Mouse (Mus musculus) left cerebral cortex, postnatal 10 days (tissue): ENCODE measurements at regions not wholly inside any gene's neighbourhood (a gene's known extent, or its start where the extent isn't known, plus 50 kb on each side); places are given as distances from the start of the nearest gene placed in this dataset.

Source experiments
- DNase-seq, 2 experiments: peaks; one replicate each; pipeline ENCODE4 v3.0.0; 2021 to 2022; ENCODE audit warnings: low spot score in 2 of 2, mixed read lengths in 1 of 2; ENCODE audit errors: extremely low spot score in 1 of 2
- intact Hi-C: fragments of 180-260 bp; cut with DNase I; formaldehyde crosslinking; loops from one replicate; pipeline ENCODE4 v1.15.1; 2025

- DNase-seq: no peak
- intact Hi-C loops: no loop called here
Observed at GRCm38 (mm10) chr12:17601245-17602023, 56.8 kb downstream of the Odc1 start.

GRCm38 (mm10) chr12:17603576-17603975, 59.0 kb downstream of the Odc1 start:
- no peak for DNase-seq
- intact Hi-C loops: no loop called here

GRCm38 (mm10) chr12:17610384-17610783, 65.8 kb downstream of the Odc1 start:
- DNase-seq: no peak
- intact Hi-C loops: no loop called here

- no peak for DNase-seq
- intact Hi-C loops: no loop called here
Observed at GRCm38 (mm10) chr12:17611988-17612387, 67.4 kb downstream of the Odc1 start.

GRCm38 (mm10) chr12:17618300-17618699, 72.4 kb upstream of the Hpcal1 start:
- intact Hi-C loops: loop anchor here (2.0 kb wide), 1 partner anchor 57 kb away; no protein-coding TSS in a partner anchor
- DNase-seq: no peak

- intact Hi-C loops: no loop called here
- DNase-seq: no peak
Observed at GRCm38 (mm10) chr12:17620226-17620625, 70.4 kb upstream of the Hpcal1 start.

- DNase-seq: no peak
- intact Hi-C loops: no loop called here
Observed at GRCm38 (mm10) chr12:17621487-17621888, 69.2 kb upstream of the Hpcal1 start.

- intact Hi-C loops: no loop called here
- DNase-seq: no peak
Observed at GRCm38 (mm10) chr12:17622509-17623005, 68.1 kb upstream of the Hpcal1 start.

- intact Hi-C loops: no loop called here
- DNase-seq: no peak
Observed at GRCm38 (mm10) chr12:17626043-17626442, 64.6 kb upstream of the Hpcal1 start.

GRCm38 (mm10) chr12:17631161-17631560, 59.5 kb upstream of the Hpcal1 start:
- DNase-seq: no peak
- intact Hi-C loops: no loop called here

- DNase-seq: no peak
- intact Hi-C loops: no loop called here
Observed at GRCm38 (mm10) chr12:17636146-17636545, 54.5 kb upstream of the Hpcal1 start.

- intact Hi-C loops: no loop called here
- DNase-seq: no peak
Observed at GRCm38 (mm10) chr12:17636590-17636989, 54.1 kb upstream of the Hpcal1 start.
